Mouse (Mus musculus) midbrain, embryonic 14.5 days (tissue): ENCODE results near the gene Tmem164. TPM values are rescaled to one million over a fixed set of nuclear protein-coding genes. Genes with fewer than 3 reads are reported as not detected.

Source experiments
- ATAC-seq: fragments of 200-750 bp; cut with Nextera tagmentation; 2 replicates; pipeline ENCODE4 v1.8.0; 2017; ENCODE audit warnings: moderate number of reproducible peaks, moderate library complexity; ENCODE audit not compliant: low FRiP score, low TSS enrichment
- DNase-seq: peaks from one replicate; pipeline ENCODE4 v3.0.0-alpha.2; 2015
- H3K27ac ChIP-seq: fragments of 300-500 bp; sonication (generic); replicated peaks from 2 replicates; pipeline ENCODE4 v1.5.1; 2014; ENCODE audit warnings: mild to moderate bottlenecking, low read depth, low read length, moderate library complexity
- H3K27me3 ChIP-seq: fragments of 300-500 bp; sonication (generic); 2 replicates; pipeline ENCODE4 v1.6.1; 2014; ENCODE audit warnings: low read length, control low read depth, mixed read lengths; ENCODE audit not compliant: control insufficient read depth, insufficient read depth
- H3K36me3 ChIP-seq: fragments of 300-500 bp; sonication (generic); 2 replicates; pipeline ENCODE4 v1.6.1; 2014; ENCODE audit warnings: low read length, control low read depth; ENCODE audit not compliant: control insufficient read depth, insufficient read depth
- H3K4me1 ChIP-seq: fragments of 300-500 bp; sonication (generic); 2 replicates; pipeline ENCODE4 v1.6.1; 2014; ENCODE audit warnings: mild to moderate bottlenecking, antibody characterized with exemption, low read length, control low read depth; ENCODE audit not compliant: control insufficient read depth, insufficient read depth
- H3K4me2 ChIP-seq: fragments of 300-500 bp; sonication (generic); 2 replicates; pipeline ENCODE4 v1.6.1; 2014; ENCODE audit warnings: mild to moderate bottlenecking, low read length, moderate library complexity
- H3K4me3 ChIP-seq: fragments of 300-500 bp; sonication (generic); replicated peaks from 2 replicates; pipeline ENCODE4 v1.5.1; 2014; ENCODE audit warnings: low read depth, low read length
- H3K9ac ChIP-seq: fragments of 300-500 bp; sonication (generic); replicated peaks from 2 replicates; pipeline ENCODE4 v1.6.1; 2014; ENCODE audit warnings: mild to moderate bottlenecking, low read length, moderate library complexity
- H3K9me3 ChIP-seq: fragments of 300-500 bp; sonication (generic); 2 replicates; pipeline ENCODE4 v1.6.1; 2016; ENCODE audit warnings: low read length, control low read depth, mixed read lengths; ENCODE audit not compliant: control insufficient read depth
- WGBS: fragments of 180-500 bp; shearing (Covaris S2); extraction: QIAGEN DNeasy Blood & Tissue Kit; methylation state at CpG from one replicate; pipeline ENCODE4 v1.1.7; 2014; 5-methylcytosine and 5-hydroxymethylcytosine counted together
- polyA plus RNA-seq: library from polyadenylated mRNA; unstranded; fragments of >200 nt; fragmentation: Nextera tagmentation; extraction: Ambion mirVana; gene quantifications from 2 replicates; pipeline ENCODE4 v1.2.1, GENCODE M21; 2014

Gene Tmem164
- polyA plus RNA-seq, 1 experiment from 2014 or later = 14.0 TPM

GRCm38 (mm10) chrX:142698212-142698611 is 17.0 kb downstream of the Tmem164 start:
- H3K27me3 ChIP-seq = no peaks in the 10 kb centered on the region
- H3K4me3 ChIP-seq = no peak overlapping the region
- H3K4me2 ChIP-seq = no peak overlapping the region
- DNase-seq = no peak
- no peaks in the 10 kb centered on the region for H3K4me1 ChIP-seq
- H3K27ac ChIP-seq = no peak overlapping the region
- H3K36me3 ChIP-seq = no peaks in the 10 kb centered on the region
- H3K9me3 ChIP-seq = no peaks in the 10 kb centered on the region
- ATAC-seq = no peak
- H3K9ac ChIP-seq = no peak overlapping the region
- WGBS = 83% methylated on average over 7 of the region's 7 CpGs

DNA sequence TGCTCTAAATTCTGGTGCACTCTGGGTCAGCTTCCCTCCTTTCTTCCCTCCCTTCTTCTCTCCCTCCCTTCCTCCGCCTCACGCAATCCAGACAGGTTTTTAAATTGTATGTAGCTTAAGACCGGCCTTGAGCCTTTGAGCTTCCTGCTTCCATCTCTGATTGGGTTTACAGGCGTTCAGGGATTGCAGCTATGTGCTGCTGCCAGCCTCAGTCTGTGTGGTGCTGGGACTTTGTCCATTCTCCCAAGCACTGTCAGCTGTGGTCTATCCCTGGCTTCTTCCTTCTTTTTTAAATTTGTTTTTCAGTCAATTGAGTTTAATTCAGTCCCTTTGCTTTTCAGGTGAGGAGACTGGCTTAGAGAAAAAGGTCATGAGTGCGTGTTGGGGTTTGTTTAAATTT is 20.9 kb downstream of the Tmem164 start:
- DNase-seq = no peak
- no peak for ATAC-seq
- no peaks in the 10 kb centered on the region for H3K36me3 ChIP-seq
- H3K9me3 ChIP-seq = no peaks in the 10 kb centered on the region
- no peaks in the 10 kb centered on the region for H3K4me1 ChIP-seq
- WGBS = 77% methylated on average over 5 of the region's 5 CpGs
- H3K4me3 ChIP-seq = no peak overlapping the region
- no peak overlapping the region for H3K4me2 ChIP-seq
- H3K27me3 ChIP-seq = no peaks in the 10 kb centered on the region
- H3K9ac ChIP-seq = no peak overlapping the region
- H3K27ac ChIP-seq = no peak overlapping the region

GRCm38 (mm10) chrX:142702566-142702965 is 21.4 kb downstream of the Tmem164 start:
- Histone ChIP-seq H3K36me3 (no peaks in the 10 kb centered on the region), H3K9ac (no peak overlapping the region), H3K9me3 (no peaks in the 10 kb centered on the region), H3K27me3 (no peaks in the 10 kb centered on the region), H3K4me3 (no peak overlapping the region), H3K27ac (no peak overlapping the region), H3K4me1 (no peaks in the 10 kb centered on the region), H3K4me2 (no peak overlapping the region)
- ATAC-seq = no peak
- 78% methylated on average over 3 of the region's 3 CpGs for WGBS
- no peak for DNase-seq

DNA sequence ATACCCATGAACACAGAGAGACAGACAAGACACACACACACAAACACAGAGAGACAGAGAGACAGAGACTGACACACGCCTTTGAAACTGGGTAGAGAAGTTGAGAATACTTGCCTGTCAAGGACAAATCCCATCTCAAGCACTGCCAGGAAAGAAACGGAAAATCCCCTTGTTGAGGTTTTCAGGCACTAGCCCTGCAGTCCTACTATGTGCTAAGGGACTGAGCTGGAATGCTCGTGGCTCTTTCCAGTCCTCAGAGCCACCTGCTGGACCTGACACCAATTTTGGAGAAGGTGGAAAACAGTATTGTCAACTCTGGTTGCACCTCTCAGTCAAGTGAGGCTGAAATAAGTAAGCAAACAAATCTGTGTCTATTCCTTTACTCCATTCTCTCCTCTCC is 22.7 kb downstream of the Tmem164 start:
- H3K27me3 ChIP-seq = no peaks in the 10 kb centered on the region
- no peak overlapping the region for H3K4me2 ChIP-seq
- H3K4me3 ChIP-seq = no peak overlapping the region
- DNase-seq = no peak
- ATAC-seq = no peak
- no peaks in the 10 kb centered on the region for H3K4me1 ChIP-seq
- H3K9ac ChIP-seq = no peak overlapping the region
- no peaks in the 10 kb centered on the region for H3K9me3 ChIP-seq
- H3K27ac ChIP-seq = no peak overlapping the region
- WGBS = 76% methylated on average over 3 of the region's 3 CpGs
- no peaks in the 10 kb centered on the region for H3K36me3 ChIP-seq

- Histone ChIP-seq H3K36me3 (no peaks in the 10 kb centered on the region), H3K9me3 (no peaks in the 10 kb centered on the region), H3K4me3 (no peak overlapping the region), H3K4me2 (no peak overlapping the region), H3K9ac (no peak overlapping the region), H3K4me1 (no peaks in the 10 kb centered on the region), H3K27ac (no peak overlapping the region), H3K27me3 (no peaks in the 10 kb centered on the region)
- no peak for ATAC-seq
- DNase-seq = no peak
Measured at GRCm38 (mm10) chrX:142708257-142708656, 27.1 kb downstream of the Tmem164 start.

GRCm38 (mm10) chrX:142716014-142716413 is 34.8 kb downstream of the Tmem164 start:
- no peak for ATAC-seq
- H3K9me3 ChIP-seq = no peaks in the 10 kb centered on the region
- no peaks in the 10 kb centered on the region for H3K27me3 ChIP-seq
- DNase-seq = no peak
- no peak overlapping the region for H3K9ac ChIP-seq
- H3K27ac ChIP-seq = no peak overlapping the region
- no peak overlapping the region for H3K4me3 ChIP-seq
- WGBS = 92% methylated on average over 3 of the region's 3 CpGs
- no peaks in the 10 kb centered on the region for H3K4me1 ChIP-seq
- no peaks in the 10 kb centered on the region for H3K36me3 ChIP-seq
- H3K4me2 ChIP-seq = no peak overlapping the region

DNA sequence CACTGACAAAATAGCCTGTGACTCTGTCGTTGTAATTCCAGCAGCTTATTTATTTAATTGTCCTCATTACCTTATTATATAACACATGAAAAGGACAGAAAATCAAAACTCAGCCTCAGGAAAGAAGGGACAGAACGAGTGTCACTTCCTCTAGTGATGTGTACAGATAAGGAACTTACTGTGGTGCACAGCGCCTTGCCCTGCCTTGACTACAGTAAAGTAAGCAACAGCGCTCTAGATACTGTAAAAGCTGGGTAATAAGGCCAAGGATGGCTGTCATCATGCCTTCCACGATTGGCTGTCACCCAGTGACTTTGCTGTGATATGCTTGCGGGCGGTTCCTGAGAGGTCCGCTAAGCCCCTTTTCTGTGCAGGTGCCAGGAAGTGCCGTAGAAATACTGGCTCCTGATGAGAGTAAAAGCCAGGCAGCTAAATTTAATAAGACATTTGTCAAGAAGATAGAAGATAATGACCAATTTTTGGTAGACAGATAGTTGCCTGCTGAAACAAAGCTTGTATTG is 36.8 kb downstream of the Tmem164 start:
- no peaks in the 10 kb centered on the region for H3K4me1 ChIP-seq
- H3K36me3 ChIP-seq = no peaks in the 10 kb centered on the region
- H3K27me3 ChIP-seq = no peaks in the 10 kb centered on the region
- DNase-seq (no peak), ATAC-seq (no peak)
- H3K9me3 ChIP-seq = no peaks in the 10 kb centered on the region
- no peak overlapping the region for H3K4me3 ChIP-seq
- no peak overlapping the region for H3K9ac ChIP-seq
- no peak overlapping the region for H3K4me2 ChIP-seq
- WGBS = 89% methylated on average over 9 of the region's 9 CpGs
- no peak overlapping the region for H3K27ac ChIP-seq

DNA sequence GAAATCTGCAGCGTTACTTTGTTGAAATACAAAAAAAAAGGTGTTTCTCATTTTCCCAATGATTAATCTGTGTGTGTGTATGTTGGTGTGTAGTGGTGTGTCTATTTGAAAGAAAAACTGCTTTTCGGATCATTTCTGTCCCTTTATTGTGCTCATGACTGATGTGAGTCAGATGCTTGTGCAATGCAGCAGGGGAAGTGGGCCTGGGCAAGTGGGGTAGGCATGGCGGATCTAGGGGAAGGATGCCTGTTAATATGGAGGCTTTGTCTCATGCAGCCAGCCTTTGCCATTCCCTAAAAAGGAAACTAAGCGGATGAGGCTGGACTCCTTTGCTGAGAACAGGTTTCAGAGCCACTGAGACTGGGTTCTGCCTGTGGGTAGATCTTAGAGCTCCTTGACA is 37.6 kb downstream of the Tmem164 start:
- Histone ChIP-seq H3K9me3 (no peaks in the 10 kb centered on the region), H3K4me3 (no peak overlapping the region), H3K27ac (no peak overlapping the region), H3K4me2 (no peak overlapping the region), H3K9ac (no peak overlapping the region), H3K36me3 (no peaks in the 10 kb centered on the region), H3K27me3 (no peaks in the 10 kb centered on the region), H3K4me1 (no peaks in the 10 kb centered on the region)
- 84% methylated on average over 4 of the region's 4 CpGs for WGBS
- no peak for DNase-seq
- ATAC-seq = no peak

- no peak for ATAC-seq
- no peaks in the 10 kb centered on the region for H3K27me3 ChIP-seq
- no peak for DNase-seq
- no peaks in the 10 kb centered on the region for H3K4me1 ChIP-seq
- H3K9me3 ChIP-seq = no peaks in the 10 kb centered on the region
- H3K9ac ChIP-seq = no peak overlapping the region
- no peak overlapping the region for H3K4me2 ChIP-seq
- no peaks in the 10 kb centered on the region for H3K36me3 ChIP-seq
- H3K27ac ChIP-seq = no peak overlapping the region
- H3K4me3 ChIP-seq = no peak overlapping the region
- 95% methylated on average over 3 of the region's 3 CpGs for WGBS
Measured at GRCm38 (mm10) chrX:142721897-142722296, 40.7 kb downstream of the Tmem164 start.
